Mouse (Mus musculus) ES-Bruce4 (cell line): ENCODE results near the gene Eif4a1. TPM values are rescaled to one million over a fixed set of nuclear protein-coding genes. Genes with fewer than 3 reads are reported as not detected.

ENCODE experiments used
- H3K27ac ChIP-seq: 2 replicates; pipeline ENCODE4 v1.5.1; 2012; ENCODE audit warnings: low read length, inconsistent platforms; ENCODE audit not compliant: insufficient read depth
- H3K27me3 ChIP-seq: 2 replicates; pipeline ENCODE4 v1.6.1; 2012; ENCODE audit warnings: mild to moderate bottlenecking, low read length, inconsistent platforms; ENCODE audit not compliant: control insufficient read depth, poor library complexity, insufficient read depth, severe bottlenecking
- H3K36me3 ChIP-seq: 2 replicates; pipeline ENCODE4 v1.6.1; 2012; ENCODE audit warnings: inconsistent platforms, mild to moderate bottlenecking, low read length, moderate library complexity; ENCODE audit not compliant: control insufficient read depth, poor library complexity, insufficient read depth, severe bottlenecking
- H3K4me1 ChIP-seq: one replicate; pipeline ENCODE4 v1.8.1; 2011; ENCODE audit warnings: low read length; ENCODE audit not compliant: control insufficient read depth, insufficient read depth
- H3K4me3 ChIP-seq: 2 replicates; pipeline ENCODE4 v1.5.1; 2011; ENCODE audit warnings: low read depth, mild to moderate bottlenecking, low read length
- H3K9ac ChIP-seq: 2 replicates; pipeline ENCODE4 v1.6.1; 2012; ENCODE audit warnings: low read depth, mild to moderate bottlenecking, inconsistent platforms; ENCODE audit not compliant: poor library complexity, severe bottlenecking
- H3K9me3 ChIP-seq: replicated peaks from 2 replicates; pipeline ENCODE4 v1.6.1; 2012; ENCODE audit warnings: mild to moderate bottlenecking, low read length, inconsistent platforms; ENCODE audit not compliant: control insufficient read depth, poor library complexity, insufficient read depth, severe bottlenecking
- CTCF ChIP-seq: IDR thresholded peaks from one replicate; pipeline ENCODE4 v1.8.1; 2011; ENCODE audit warnings: low read depth, low read length
- EP300 ChIP-seq: IDR thresholded peaks from 2 replicates; pipeline ENCODE4 v1.6.1; 2011; ENCODE audit warnings: low read depth, low read length; ENCODE audit not compliant: insufficient read depth
- POLR2A ChIP-seq: IDR thresholded peaks from one replicate; pipeline ENCODE4 v1.8.1; 2011; ENCODE audit warnings: low read length; ENCODE audit not compliant: insufficient read depth
- polyA plus RNA-seq: library from polyadenylated mRNA; stranded (reverse); fragments of >200 nt; gene quantifications from 2 replicates; pipeline ENCODE4 v1.2.4, GENCODE M21; 2011; ENCODE audit warnings: low read depth; ENCODE audit not compliant: missing spikeins, insufficient read depth, insufficient read length

Eif4a1 gene
- polyA plus RNA-seq, 1 experiment = 1,464 TPM

DNA sequence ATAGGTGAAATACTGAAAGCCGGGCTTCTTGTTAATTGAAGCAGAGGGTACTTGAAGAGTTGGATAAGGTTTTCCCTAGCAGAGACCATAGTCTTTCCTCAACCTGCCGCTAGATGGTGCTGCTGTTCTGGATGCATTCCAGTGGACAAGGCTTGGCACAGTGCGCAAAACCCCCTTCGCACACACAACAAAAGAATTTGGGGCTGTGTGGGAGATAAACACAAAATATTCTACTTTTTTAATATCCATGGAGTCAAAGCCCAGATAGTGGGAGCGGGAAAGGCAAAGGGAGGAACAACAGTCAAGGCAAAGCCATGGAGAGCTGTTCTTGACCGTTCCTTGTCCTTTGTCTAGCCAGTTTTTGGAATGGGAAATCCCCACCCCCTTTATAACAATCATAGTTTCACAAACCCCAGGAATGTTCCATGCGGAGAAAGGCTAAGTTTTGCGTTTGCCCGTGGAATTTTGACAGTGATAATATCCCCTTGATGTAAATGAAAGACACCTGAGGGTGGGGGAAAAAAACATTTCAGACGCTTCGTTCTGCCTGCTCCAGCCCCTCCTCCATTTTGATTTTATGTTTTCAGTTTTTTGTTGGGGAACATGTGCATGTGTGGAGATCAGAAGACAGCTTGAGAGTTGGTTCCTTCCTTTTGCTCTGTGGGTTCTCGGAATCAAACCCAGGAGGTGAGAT lies 10.8 kb upstream of the Eif4a1 start:
- Histone ChIP-seq H3K4me3 (peak overlapping the region; percentile 71), H3K27ac (peak overlapping the region; percentile 65; the same call in 1 of the 2 replicates), H3K9me3 (no peaks in the 10 kb centered on the region), H3K4me1 (no peaks in the 10 kb centered on the region), H3K36me3 (peaks cover 24% of the 10 kb centered on the region), H3K27me3 (no peaks in the 10 kb centered on the region), H3K9ac (peak overlapping the region; percentile 85)
- TF ChIP-seq CTCF (peak; percentile 86), POLR2A (no peak)

DNA sequence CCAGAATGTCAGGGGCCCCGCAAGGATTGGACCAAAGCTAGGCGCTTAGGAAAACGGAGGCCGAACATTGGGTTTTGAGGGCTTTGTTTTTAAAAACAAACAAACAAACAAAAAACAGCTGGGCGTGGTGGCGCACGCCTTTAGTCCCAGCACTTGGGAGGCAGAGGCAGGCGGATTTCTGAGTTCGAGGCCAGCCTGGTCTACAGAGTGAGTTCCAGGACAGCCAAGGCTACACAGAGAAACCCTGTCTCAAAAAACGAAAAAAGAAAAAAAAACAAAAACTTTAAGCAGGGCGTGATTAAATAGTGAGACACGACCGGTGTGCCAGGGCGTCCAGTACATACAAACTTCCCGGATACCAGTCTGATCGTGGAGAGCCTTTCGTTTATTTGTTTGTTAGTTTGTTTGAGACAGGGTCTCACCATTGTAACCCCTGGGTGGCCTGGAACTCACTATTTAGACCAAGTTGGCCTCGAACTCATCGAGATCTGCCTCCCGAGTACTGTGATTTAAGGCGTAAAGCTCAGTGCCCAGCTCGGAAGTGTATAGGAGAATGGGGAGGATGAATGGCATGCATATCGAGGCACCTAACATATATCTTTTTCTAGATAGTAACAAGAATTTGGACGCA lies 10.1 kb upstream of the Eif4a1 start:
- H3K4me1 ChIP-seq = no peaks in the 10 kb centered on the region
- peaks cover 30% of the 10 kb centered on the region for H3K36me3 ChIP-seq
- H3K27me3 ChIP-seq = no peaks in the 10 kb centered on the region
- no peak for TF ChIP-seq EP300
- TF ChIP-seq POLR2A = no peak
- no peak for TF ChIP-seq CTCF
- peak overlapping the region; percentile 32 for H3K27ac ChIP-seq
- no peaks in the 10 kb centered on the region for H3K9me3 ChIP-seq
- peak overlapping the region; percentile 71 for H3K4me3 ChIP-seq
- H3K9ac ChIP-seq = peak overlapping the region; percentile 85

GRCm38 (mm10) chr11:69681314-69682208 lies 9.3 kb upstream of the Eif4a1 start, which contains the start of gene Senp3:
Senp3 (minus strand) TSS chr11:69682084.
- Histone ChIP-seq H3K9me3 (no peaks in the 10 kb centered on the region), H3K9ac (peak within 1 kb of the TSS; percentile 85), H3K27me3 (no peaks in the 10 kb centered on the region), H3K4me1 (no peaks in the 10 kb centered on the region), H3K4me3 (peak within 1 kb of the TSS; percentile 71), H3K36me3 (peaks cover 38% of the 10 kb centered on the region), H3K27ac (peak within 1 kb of the TSS; percentile 58)
- peak; percentile 86 for TF ChIP-seq POLR2A
- TF ChIP-seq EP300 = peak; percentile 65; the same call in 1 of the 2 replicates
- TF ChIP-seq CTCF = no peak

GRCm38 (mm10) chr11:69680136-69680855 lies 8.1 kb upstream of the Eif4a1 start:
- H3K36me3 ChIP-seq = peaks cover 50% of the 10 kb centered on the region

DNA sequence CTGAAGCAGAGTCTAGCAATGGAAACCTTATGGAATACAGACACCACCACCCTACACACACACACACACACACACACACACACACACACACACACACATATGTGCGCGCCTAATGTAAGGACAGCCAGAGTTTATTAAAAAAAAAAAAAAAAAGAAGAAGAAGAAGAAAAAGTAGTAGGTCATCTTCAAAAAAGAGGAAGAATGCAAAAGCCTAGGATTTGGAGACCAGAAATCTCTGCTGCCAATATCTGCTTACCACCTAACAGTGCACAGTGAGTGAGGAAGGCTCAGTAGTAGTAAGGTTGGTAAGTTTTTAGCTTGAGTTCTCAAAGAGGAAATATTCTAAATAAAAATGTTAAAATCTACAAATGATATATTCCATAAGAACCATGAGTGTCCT lies 6.9 kb upstream of the Eif4a1 start:
- H3K4me1 ChIP-seq = no peaks in the 10 kb centered on the region
- no peak overlapping the region for H3K27ac ChIP-seq
- H3K9ac ChIP-seq = peak overlapping the region; percentile 85; the same call in 1 of the 2 replicates
- H3K4me3 ChIP-seq = no peak overlapping the region; the same call in 1 of the 2 replicates
- TF ChIP-seq EP300 (no peak), CTCF (no peak), POLR2A (no peak)
- no peaks in the 10 kb centered on the region for H3K27me3 ChIP-seq
- no peaks in the 10 kb centered on the region for H3K9me3 ChIP-seq
- peaks cover 62% of the 10 kb centered on the region for H3K36me3 ChIP-seq

More at GRCm38 (mm10) chr11:69680136-69680855, 8.1 kb upstream of the Eif4a1 start:
- Histone ChIP-seq H3K4me1 (no peaks in the 10 kb centered on the region), H3K4me3 (peak overlapping the region; percentile 71), H3K9ac (peak overlapping the region; percentile 85), H3K27me3 (no peaks in the 10 kb centered on the region), H3K9me3 (no peaks in the 10 kb centered on the region), H3K27ac (no peak overlapping the region)
- TF ChIP-seq POLR2A (no peak), EP300 (no peak), CTCF (no peak)
